Mouse (Mus musculus): Measurements from ENCODE around the gene Aqp7.

The Aqp7 gene

GRCm38 (mm10) chr4:41057361-41057760 is 9.4 kb upstream of the Aqp7 start:
- peak; percentile 39 for DNase-seq

- DNase-seq = no peak
These were observed 8.9 kb upstream of the Aqp7 start for GRCm38 (mm10) chr4:41056742-41057332.

GRCm38 (mm10) chr4:41056253-41056652 is 8.3 kb upstream of the Aqp7 start:
- DNase-seq = no peak

GRCm38 (mm10) chr4:41055111-41055510 is 7.2 kb upstream of the Aqp7 start:
- DNase-seq = no peak

GRCm38 (mm10) chr4:41051781-41052180 is 3.8 kb upstream of the Aqp7 start:
- no peak for DNase-seq

- peak; percentile 85 for DNase-seq
These were observed 3.1 kb upstream of the Aqp7 start for GRCm38 (mm10) chr4:41050726-41051675.

- DNase-seq = no peak
These were observed 987 bp upstream of the Aqp7 start for GRCm38 (mm10) chr4:41048926-41049325.

GRCm38 (mm10) chr4:41046254-41046795 is 1.6 kb downstream of the Aqp7 start:
- DNase-seq = no peak

GRCm38 (mm10) chr4:41045288-41045687 is 2.7 kb downstream of the Aqp7 start:
- DNase-seq = no peak

- no peak for DNase-seq
These were observed 4.0 kb downstream of the Aqp7 start for GRCm38 (mm10) chr4:41043961-41044360.

- no peak for DNase-seq
These were observed 5.1 kb downstream of the Aqp7 start for GRCm38 (mm10) chr4:41042880-41043279.

GRCm38 (mm10) chr4:41040983-41041382 is 7.0 kb downstream of the Aqp7 start:
- DNase-seq = no peak

GRCm38 (mm10) chr4:41037942-41038341 is 10.0 kb downstream of the Aqp7 start:
- no peak for DNase-seq

- no peak for DNase-seq
These were observed 16.7 kb downstream of the Aqp7 start for GRCm38 (mm10) chr4:41031242-41031641.

- DNase-seq = no peak
These were observed 18.6 kb downstream of the Aqp7 start for GRCm38 (mm10) chr4:41029372-41029771.

- no peak for DNase-seq
These were observed 19.7 kb downstream of the Aqp7 start for GRCm38 (mm10) chr4:41028272-41028671.

- DNase-seq = no peak
These were observed 20.1 kb downstream of the Aqp7 start for GRCm38 (mm10) chr4:41027872-41028271.

GRCm38 (mm10) chr4:41026086-41026787 is 21.7 kb downstream of the Aqp7 start:
- DNase-seq = no peak

- no peak for DNase-seq
These were observed 26.8 kb downstream of the Aqp7 start for GRCm38 (mm10) chr4:41021094-41021493.

- DNase-seq = no peak
These were observed 32.1 kb downstream of the Aqp7 start for GRCm38 (mm10) chr4:41015798-41016197.

- DNase-seq = no peak
These were observed 34.6 kb downstream of the Aqp7 start for GRCm38 (mm10) chr4:41013351-41013750.

- DNase-seq = no peak
These were observed 46.9 kb downstream of the Aqp7 start for GRCm38 (mm10) chr4:41000842-41001639.

All from cerebellum, adult 9-10 months (tissue).